Mouse (Mus musculus) heart, embryonic 15.5 days (tissue): ENCODE data around the gene Ntrk3. TPM values are rescaled to one million over a fixed set of nuclear protein-coding genes. Genes with fewer than 3 reads are reported as not detected.

Source experiments
- ATAC-seq: fragments of 200-750 bp; cut with Nextera tagmentation; replicated peaks from 2 replicates; pipeline ENCODE4 v1.8.0; 2017; ENCODE audit warnings: low read depth, moderate TSS enrichment; ENCODE audit not compliant: insufficient number of reproducible peaks, insufficient read depth, low FRiP score
- H3K27ac ChIP-seq: fragments of 300-500 bp; sonication (generic); 2 replicates; pipeline ENCODE4 v1.5.1; 2015; ENCODE audit warnings: mild to moderate bottlenecking, inconsistent platforms
- H3K27me3 ChIP-seq: fragments of 300-500 bp; sonication (generic); 2 replicates; pipeline ENCODE4 v1.6.1; 2015; ENCODE audit warnings: inconsistent platforms
- H3K36me3 ChIP-seq: fragments of 300-500 bp; sonication (generic); 2 replicates; pipeline ENCODE4 v1.6.1; 2015; ENCODE audit warnings: mild to moderate bottlenecking, inconsistent platforms
- H3K4me1 ChIP-seq: fragments of 300-500 bp; sonication (generic); replicated peaks from 2 replicates; pipeline ENCODE4 v1.6.1; 2015; ENCODE audit warnings: inconsistent platforms
- H3K4me2 ChIP-seq: fragments of 300-500 bp; sonication (generic); 2 replicates; pipeline ENCODE4 v1.6.1; 2015; ENCODE audit warnings: inconsistent platforms, mild to moderate bottlenecking, moderate library complexity
- H3K4me3 ChIP-seq: fragments of 300-500 bp; sonication (generic); 2 replicates; pipeline ENCODE4 v1.5.1; 2015; ENCODE audit warnings: mild to moderate bottlenecking, inconsistent platforms
- H3K9ac ChIP-seq: fragments of 300-500 bp; sonication (generic); 2 replicates; pipeline ENCODE4 v1.6.1; 2015; ENCODE audit warnings: mild to moderate bottlenecking, inconsistent platforms
- H3K9me3 ChIP-seq: fragments of 300-500 bp; sonication (generic); replicated peaks from 2 replicates; pipeline ENCODE4 v1.6.1; 2016; ENCODE audit warnings: inconsistent platforms
- WGBS: fragments of 180-500 bp; shearing (Covaris S2); methylation state at CpG from one replicate; pipeline ENCODE4 v1.1.7; 2015; ENCODE audit warnings: mixed read lengths; 5-methylcytosine and 5-hydroxymethylcytosine counted together
- polyA plus RNA-seq: library from polyadenylated mRNA; unstranded; fragments of >200 nt; fragmentation: Nextera tagmentation; extraction: Ambion mirVana; gene quantifications from 2 replicates; pipeline ENCODE4 v1.2.1, GENCODE M21; 2015

Gene Ntrk3
- polyA plus RNA-seq, 1 experiment from 2014 or later = 1.6 TPM

DNA sequence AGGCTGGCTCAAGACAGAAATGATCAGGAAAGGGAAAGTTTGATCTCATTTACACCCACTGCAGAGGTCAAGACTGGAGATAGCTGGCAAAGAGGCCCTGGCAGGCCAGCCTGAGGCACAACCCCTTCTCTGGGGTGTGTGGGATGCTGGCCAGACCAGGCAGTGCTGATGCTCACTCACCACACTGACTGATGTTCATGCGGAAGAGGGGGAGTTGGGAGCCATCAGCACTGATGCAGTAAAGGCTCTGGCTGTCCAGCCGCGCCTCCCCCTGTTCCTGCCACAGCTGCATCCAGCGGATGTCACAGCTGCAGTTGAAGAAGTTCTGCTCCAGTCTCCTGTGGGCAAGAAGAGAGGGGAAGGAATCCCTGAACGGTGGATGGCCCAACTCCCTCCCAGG lies 275.2 kb downstream of the Ntrk3 start:
- H3K27ac ChIP-seq = no peak overlapping the region
- no peaks in the 10 kb centered on the region for H3K27me3 ChIP-seq
- no peaks in the 10 kb centered on the region for H3K9me3 ChIP-seq
- 44% methylated on average over 5 of the region's 5 CpGs for whole genome bisulfite sequencing
- H3K4me2 ChIP-seq = no peak overlapping the region
- peak; percentile 31; the same call in 1 of the 2 replicates for ATAC-seq
- H3K9ac ChIP-seq = no peak overlapping the region
- no peaks in the 10 kb centered on the region for H3K4me1 ChIP-seq
- no peak overlapping the region for H3K4me3 ChIP-seq
- H3K36me3 ChIP-seq = no peaks in the 10 kb centered on the region

GRCm38 (mm10) chr7:78459021-78459420 lies 278.8 kb downstream of the Ntrk3 start:
- H3K9ac ChIP-seq = no peak overlapping the region

DNA sequence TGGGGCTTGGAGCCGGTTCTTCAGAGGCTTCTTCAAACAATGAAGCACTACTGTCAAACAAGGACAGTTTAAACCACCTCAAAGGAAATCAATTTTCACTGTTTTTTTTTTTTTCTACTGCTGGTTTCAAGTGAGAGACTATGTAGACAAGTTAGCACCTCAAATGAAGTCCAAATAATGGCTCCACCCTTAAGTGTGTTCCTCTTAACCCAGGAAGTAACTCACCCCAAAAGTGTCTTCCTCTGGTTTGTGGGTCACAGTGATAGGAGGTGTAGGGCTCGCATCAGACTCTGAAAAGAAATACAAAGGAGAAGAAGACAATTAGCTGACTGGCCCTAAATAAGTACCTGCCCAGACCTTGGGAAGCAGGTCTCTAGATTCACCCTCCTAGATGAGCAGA lies 286.1 kb downstream of the Ntrk3 start:
- 72% methylated on average over 2 of the region's 2 CpGs for WGBS
- H3K36me3 ChIP-seq = no peaks in the 10 kb centered on the region
- no peak for ATAC-seq
- no peak overlapping the region for H3K4me3 ChIP-seq
- no peak overlapping the region for H3K4me2 ChIP-seq
- no peak overlapping the region for H3K9ac ChIP-seq
- H3K27me3 ChIP-seq = no peaks in the 10 kb centered on the region
- H3K27ac ChIP-seq = no peak overlapping the region
- H3K9me3 ChIP-seq = no peaks in the 10 kb centered on the region
- H3K4me1 ChIP-seq = no peaks in the 10 kb centered on the region

More at GRCm38 (mm10) chr7:78459021-78459420, 278.8 kb downstream of the Ntrk3 start:
- Histone ChIP-seq H3K4me3 (no peak overlapping the region), H3K36me3 (no peaks in the 10 kb centered on the region), H3K27ac (no peak overlapping the region), H3K4me1 (no peaks in the 10 kb centered on the region), H3K9me3 (no peaks in the 10 kb centered on the region), H3K4me2 (no peak overlapping the region), H3K27me3 (no peaks in the 10 kb centered on the region)
- WGBS = 45% methylated on average over 1 of the region's 1 CpGs
- no peak for ATAC-seq

DNA sequence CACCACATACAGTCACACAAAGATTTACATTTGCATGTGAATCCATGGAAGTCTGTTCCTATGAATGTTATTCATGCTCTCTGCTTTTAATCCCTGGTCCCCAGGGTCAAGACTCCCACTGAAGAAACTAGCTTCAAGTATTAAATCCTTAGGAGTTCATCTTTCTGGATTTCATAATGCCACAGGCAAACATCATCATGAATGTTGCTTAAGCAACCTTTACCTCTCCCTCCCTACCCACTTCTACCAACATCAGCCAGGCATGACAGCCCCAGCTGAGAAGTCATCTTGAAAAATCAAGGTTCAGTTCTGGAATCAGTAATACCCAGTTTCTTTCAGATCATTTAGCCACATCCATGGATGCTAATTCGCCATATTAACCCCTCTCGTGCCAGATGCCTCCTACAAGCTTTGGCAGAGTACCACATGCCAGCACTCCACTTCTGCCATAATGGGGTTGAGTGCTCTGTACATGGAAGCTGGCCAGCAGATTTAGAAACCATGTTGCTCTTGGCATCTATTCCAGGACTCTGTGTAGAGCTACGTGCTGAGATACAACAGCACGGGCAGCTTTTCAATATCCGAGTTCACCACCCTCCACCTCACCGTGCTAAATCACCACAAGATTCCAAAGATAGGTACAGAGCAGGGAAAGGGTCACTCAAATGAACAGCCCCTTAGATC lies 287.8 kb downstream of the Ntrk3 start:
- no peaks in the 10 kb centered on the region for H3K9me3 ChIP-seq
- no peaks in the 10 kb centered on the region for H3K4me1 ChIP-seq
- no peak overlapping the region for H3K4me3 ChIP-seq
- no peaks in the 10 kb centered on the region for H3K36me3 ChIP-seq
- no peak overlapping the region for H3K4me2 ChIP-seq
- peak; percentile 50; the same call in 1 of the 2 replicates for ATAC-seq
- H3K27ac ChIP-seq = no peak overlapping the region
- H3K27me3 ChIP-seq = no peaks in the 10 kb centered on the region
- H3K9ac ChIP-seq = no peak overlapping the region
- 64% methylated on average over 6 of the region's 6 CpGs for WGBS

DNA sequence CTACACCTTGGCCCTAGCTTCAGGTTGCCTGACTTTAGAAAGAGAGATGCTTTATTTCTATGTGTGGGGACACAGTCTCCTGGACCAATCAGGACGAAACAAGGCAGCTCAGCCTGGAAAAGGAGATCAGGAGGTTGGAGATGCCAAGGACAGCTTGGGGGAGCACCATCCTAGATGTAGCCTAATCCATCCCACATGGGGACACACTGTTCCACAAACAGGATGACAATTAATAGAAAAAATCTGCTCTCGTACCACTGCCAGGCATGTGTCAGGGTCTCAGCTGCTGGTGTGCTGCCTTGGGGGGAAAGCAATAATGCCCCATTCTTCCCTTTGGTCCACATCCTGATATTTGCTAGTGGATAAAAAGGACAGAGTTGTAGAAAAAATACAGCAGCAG lies 289.0 kb downstream of the Ntrk3 start:
- Histone ChIP-seq H3K9me3 (no peaks in the 10 kb centered on the region), H3K27me3 (no peaks in the 10 kb centered on the region), H3K36me3 (no peaks in the 10 kb centered on the region), H3K9ac (no peak overlapping the region), H3K4me3 (no peak overlapping the region), H3K4me1 (no peaks in the 10 kb centered on the region), H3K27ac (no peak overlapping the region), H3K4me2 (no peak overlapping the region)
- no peak for ATAC-seq
- 70% methylated on average over 2 of the region's 2 CpGs for WGBS

DNA sequence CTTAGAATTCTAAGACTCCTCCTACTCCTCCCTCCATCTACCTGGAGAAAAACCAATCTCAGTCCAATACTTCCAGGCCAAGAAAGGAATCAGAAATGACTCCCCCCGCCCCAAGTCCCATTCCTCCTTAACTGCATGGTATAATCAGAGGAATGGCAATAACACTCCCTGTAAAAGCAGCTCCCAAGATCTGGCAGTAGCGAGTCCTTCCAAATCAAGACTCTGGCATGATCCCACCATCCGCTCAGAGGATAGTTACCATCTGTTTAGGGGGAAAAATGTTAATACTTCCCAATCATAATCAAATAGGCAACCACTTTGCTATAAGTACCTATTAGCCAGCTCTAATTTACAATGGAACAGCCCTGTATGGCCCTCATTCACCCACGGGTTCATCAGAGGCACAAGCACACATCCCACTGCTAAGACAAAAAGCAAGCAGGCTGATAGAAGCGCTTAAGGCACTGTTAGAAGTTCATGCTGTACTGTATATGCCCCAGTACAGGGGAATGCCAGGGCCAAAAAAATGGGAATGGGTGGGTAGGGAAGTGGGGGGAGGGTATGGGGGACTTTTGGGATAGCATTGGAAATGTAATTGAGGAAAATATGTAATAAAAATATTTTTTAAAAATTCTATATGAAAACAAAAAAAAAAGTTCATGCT lies 294.3 kb downstream of the Ntrk3 start:
- 75% methylated on average over 5 of the region's 5 CpGs for WGBS
- H3K4me3 ChIP-seq = no peak overlapping the region
- no peaks in the 10 kb centered on the region for H3K27me3 ChIP-seq
- H3K4me1 ChIP-seq = no peaks in the 10 kb centered on the region
- H3K36me3 ChIP-seq = no peaks in the 10 kb centered on the region
- no peak overlapping the region for H3K4me2 ChIP-seq
- no peak overlapping the region for H3K9ac ChIP-seq
- H3K9me3 ChIP-seq = no peaks in the 10 kb centered on the region
- no peak overlapping the region for H3K27ac ChIP-seq
- no peak for ATAC-seq

GRCm38 (mm10) chr7:78441706-78442105 lies 296.1 kb downstream of the Ntrk3 start:
- Histone ChIP-seq H3K4me3 (no peak overlapping the region), H3K9me3 (no peaks in the 10 kb centered on the region)
- ATAC-seq = no peak

GRCm38 (mm10) chr7:78440896-78441295 lies 296.9 kb downstream of the Ntrk3 start:
- Histone ChIP-seq H3K27me3 (no peaks in the 10 kb centered on the region), H3K4me3 (no peak overlapping the region), H3K4me2 (no peak overlapping the region), H3K4me1 (no peaks in the 10 kb centered on the region), H3K9me3 (no peaks in the 10 kb centered on the region), H3K36me3 (no peaks in the 10 kb centered on the region), H3K27ac (no peak overlapping the region), H3K9ac (no peak overlapping the region)
- ATAC-seq = no peak
- 76% methylated on average over 3 of the region's 3 CpGs for WGBS

More at GRCm38 (mm10) chr7:78441706-78442105, 296.1 kb downstream of the Ntrk3 start:
- Histone ChIP-seq H3K4me2 (no peak overlapping the region), H3K36me3 (no peaks in the 10 kb centered on the region), H3K27me3 (no peaks in the 10 kb centered on the region), H3K4me1 (no peaks in the 10 kb centered on the region), H3K9ac (no peak overlapping the region), H3K27ac (no peak overlapping the region)

GRCm38 (mm10) chr7:78440476-78440875 lies 297.3 kb downstream of the Ntrk3 start:
- 90% methylated on average over 6 of the region's 6 CpGs for WGBS
- H3K4me2 ChIP-seq = no peak overlapping the region
- no peak for ATAC-seq
- H3K27me3 ChIP-seq = no peaks in the 10 kb centered on the region
- no peak overlapping the region for H3K4me3 ChIP-seq
- H3K27ac ChIP-seq = no peak overlapping the region
- no peaks in the 10 kb centered on the region for H3K9me3 ChIP-seq
- no peak overlapping the region for H3K9ac ChIP-seq
- no peaks in the 10 kb centered on the region for H3K4me1 ChIP-seq
- no peaks in the 10 kb centered on the region for H3K36me3 ChIP-seq

DNA sequence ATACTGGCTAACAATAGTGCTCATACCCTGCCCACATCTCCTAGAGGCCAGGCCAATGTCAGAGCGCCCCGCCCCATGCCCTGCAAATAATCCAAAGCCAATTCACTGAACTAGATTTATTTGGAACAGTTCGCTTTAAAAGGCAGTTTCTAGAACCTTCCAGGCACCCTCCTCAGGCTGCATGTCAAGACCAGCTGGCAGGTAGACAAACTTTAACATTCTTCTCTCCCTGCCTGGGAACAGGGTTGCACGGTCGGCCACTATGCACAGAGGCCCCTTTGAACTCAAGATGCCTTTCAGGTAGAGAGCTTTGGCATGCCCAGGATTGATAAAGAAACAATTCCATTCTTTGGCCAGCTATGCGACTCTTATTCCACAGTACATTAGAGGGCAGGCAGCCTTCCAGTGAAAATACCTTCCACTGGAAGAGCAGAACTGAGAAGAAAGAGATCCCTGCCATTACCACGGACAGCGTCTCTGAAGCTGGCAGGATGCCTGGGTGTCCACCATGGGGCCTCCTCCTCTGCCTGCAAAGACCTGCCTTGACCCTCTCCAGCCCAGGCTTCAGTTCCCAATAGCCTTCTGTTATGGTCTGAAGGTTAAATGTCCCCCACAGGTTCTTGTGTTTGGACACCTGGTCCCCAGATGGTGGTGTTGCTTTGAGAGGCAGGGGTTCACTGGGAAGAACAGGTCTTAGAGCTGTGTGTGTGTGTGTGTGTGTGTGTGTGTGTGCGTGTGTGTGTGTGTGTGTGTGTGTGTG lies 298.3 kb downstream of the Ntrk3 start:
- Histone ChIP-seq H3K36me3 (no peaks in the 10 kb centered on the region), H3K4me2 (no peak overlapping the region), H3K27ac (no peak overlapping the region), H3K4me1 (no peaks in the 10 kb centered on the region), H3K4me3 (no peak overlapping the region), H3K9ac (no peak overlapping the region), H3K27me3 (no peaks in the 10 kb centered on the region), H3K9me3 (no peaks in the 10 kb centered on the region)
- ATAC-seq = no peak
- 63% methylated on average over 9 of the region's 9 CpGs for WGBS

DNA sequence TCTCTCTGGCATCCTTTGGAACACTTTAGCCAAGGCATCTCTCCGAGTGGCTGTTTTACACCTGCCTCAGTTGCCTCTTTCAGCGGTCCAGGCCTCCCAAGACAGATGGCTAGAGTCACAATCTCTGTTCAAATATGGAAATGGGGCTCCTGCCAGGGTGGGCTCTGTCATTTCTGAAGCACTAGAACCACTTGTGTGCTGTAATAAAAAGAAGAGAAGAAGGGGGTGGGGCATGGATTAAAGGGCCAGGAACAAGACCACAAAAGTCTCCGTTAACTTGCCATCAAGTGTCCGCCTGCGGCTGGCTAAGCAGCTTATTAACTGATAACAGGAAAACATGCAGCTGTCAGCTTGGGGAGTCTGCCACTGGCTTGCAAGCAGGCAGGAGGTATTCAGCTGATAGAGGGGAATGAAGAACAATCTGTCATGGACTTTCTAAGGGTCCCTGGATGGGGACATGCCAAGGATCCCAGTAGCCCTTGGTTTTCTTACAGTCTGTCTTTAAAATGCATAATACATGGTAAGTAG lies 304.1 kb downstream of the Ntrk3 start:
- Histone ChIP-seq H3K4me1 (no peaks in the 10 kb centered on the region), H3K27me3 (no peaks in the 10 kb centered on the region), H3K9ac (no peak overlapping the region), H3K9me3 (no peaks in the 10 kb centered on the region), H3K4me2 (no peak overlapping the region), H3K27ac (no peak overlapping the region), H3K4me3 (no peak overlapping the region), H3K36me3 (no peaks in the 10 kb centered on the region)
- WGBS = 42% methylated on average over 5 of the region's 5 CpGs
- ATAC-seq = no peak
